Mouse (Mus musculus) urinary bladder, adult 18-20 months (tissue): ENCODE results near the gene Ust.

Experiments used
- DNase-seq, 2 experiments: peaks; one replicate each; pipeline ENCODE4 v3.0.0; 2022; ENCODE audit warnings: low spot score in 2 of 2, mixed read lengths in 2 of 2

Gene Ust

DNA sequence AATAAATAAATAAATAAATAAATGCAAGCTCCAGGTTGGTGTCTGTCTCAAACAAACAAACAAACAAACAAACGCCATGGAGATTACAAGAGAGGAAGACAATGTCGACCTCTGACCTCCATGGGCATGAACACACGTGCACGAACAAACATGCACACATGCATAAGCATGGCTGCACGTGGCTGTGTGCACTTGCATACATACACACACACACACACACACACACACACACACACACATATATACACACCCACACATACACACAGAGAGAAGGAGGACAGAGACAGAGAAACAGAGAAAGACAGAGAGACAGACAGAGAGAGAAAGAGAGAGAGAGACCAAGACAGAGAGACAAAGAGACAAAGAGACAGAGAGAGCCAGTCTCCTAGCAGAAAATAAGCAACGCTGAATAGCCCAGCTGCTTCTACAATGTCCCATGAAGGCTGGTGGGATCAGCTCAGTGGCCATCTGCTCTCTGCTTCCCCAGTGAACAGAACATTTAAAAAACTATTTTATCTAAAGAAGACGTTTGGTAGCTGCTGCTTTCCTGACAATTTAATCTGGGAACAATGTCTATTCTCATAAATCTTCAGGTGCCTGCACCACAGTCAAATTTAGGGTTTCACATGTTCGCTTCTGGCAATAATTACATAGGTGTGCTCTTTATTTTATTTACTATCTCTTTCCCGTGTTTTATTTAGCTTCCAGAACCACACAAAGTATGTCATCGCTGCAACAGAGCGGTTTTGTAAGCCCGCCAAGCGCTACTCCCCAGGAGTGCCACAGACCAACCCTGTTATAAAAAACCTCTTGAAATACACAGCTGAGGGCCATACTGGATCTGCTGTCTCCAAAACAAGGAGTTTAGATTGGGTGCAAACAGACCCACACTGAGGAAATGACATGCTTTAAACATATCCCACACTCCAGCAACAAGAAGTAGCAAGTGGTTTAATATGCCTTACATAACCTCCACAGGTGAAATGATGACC is 89.5 kb downstream of the Ust start:
- DNase-seq: no peak

DNA sequence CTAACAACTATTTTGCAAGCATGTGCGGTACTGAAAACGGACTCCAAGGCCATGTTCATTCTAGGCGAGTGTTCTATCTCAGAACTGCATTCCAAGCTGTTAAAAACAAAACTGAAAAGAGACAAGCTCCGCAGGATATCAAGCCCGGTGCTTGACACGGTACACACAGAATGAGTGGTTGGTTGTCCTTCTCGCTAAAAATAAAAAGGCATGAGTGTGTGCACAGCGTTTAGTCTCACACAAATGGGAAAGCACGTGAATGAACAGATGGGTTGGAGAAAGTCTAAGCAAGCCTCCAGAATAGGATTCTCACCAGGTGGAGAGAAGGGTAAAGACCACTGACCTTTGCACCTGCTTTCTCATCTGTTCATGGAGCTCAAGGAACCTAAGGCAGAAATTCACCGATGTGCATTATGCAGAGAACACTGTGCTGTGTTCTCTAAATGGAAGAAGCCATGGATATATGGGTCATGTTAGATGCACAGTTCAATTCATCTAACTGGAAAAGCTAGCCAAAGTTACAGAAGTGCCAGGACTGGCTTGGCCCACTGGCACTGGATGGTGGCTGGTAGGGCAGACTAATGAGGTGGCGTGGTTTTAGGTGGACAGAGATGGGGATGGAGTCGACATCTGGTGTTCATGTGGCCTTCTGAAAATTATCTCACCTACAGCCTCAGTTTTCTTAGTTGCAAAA is 90.8 kb downstream of the Ust start:
- DNase-seq: no peak

DNA sequence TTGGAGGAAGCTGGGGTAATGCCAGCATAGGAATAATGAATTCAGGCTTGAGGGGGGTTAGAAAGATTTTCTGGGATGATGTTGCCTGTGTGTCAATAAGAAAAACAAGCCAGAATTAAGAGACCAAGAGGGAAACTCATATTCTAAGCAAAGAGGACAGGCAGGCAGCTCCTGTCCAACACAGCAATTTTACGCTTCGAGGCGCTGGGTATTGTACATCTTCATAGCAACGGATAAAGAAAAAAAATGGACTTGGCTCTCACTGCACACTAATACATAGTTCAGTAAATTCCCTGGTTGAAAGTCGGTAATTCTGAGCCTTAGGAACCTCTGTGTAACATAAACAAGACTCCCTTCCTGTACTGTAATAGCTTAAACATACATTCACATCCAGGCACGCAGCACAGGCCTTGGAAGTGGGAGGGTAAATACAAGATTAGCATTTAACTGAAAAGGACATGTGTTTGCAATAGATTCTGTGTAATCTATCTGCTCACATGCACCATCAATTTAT is 99.1 kb downstream of the Ust start:
- no peak for DNase-seq

DNA sequence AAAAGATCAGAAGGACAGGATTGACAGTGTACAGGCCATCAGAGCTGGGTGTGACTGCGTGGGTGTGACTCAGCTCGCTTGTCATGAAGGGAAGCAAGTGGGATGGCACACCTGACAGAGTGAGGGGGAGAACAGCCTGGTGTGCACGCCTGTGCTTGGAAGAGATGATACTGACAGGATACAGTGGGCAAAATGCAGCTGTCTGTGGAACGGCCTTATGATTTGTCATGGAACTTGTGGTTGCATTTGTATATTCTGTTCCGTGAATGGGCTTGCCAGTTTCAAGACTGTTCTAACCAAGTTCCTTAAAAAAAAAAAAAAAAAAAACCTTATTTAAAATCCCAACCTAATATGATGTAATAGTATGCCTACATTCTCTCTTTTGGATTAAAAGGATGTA is 103.2 kb downstream of the Ust start:
- DNase-seq: no peak

DNA sequence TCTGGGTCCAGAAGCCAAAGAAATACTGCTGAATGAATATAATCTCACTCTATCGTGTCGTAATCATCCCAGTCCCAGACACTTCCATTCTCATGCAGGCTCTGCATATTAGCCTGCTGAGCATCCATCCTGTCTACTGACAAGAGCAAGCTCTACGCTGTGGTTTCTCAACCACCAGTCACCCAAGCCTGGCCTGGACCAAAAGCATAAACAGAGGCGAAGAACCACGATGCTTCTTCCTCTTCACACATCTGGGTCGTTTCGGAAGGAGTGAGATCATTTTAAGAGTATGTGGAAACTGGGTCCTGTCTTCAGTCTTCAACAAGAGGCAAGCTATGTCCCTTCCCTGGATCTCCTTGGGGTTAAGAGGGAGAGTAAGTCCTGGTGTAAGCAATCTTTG is 103.6 kb downstream of the Ust start:
- no peak for DNase-seq

DNA sequence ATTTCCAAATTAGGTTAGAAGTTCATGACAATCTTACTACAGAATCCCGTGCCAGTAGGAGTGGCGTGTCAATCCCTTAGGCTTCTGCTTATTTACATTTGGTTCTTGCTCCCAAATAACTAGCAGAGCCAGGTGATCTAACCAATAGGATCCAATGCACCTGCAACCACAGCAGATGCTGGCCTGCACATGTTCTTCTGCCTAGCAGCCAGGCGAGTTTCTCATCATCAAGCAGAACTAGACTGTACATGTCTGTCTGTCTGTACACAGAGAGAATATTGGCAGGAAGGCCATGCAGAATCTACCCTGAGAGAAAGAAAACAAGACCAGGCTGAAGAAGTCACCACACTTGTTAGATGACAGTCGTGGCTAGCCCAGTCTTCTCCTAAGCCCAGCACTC is 113.5 kb downstream of the Ust start:
- DNase-seq: peak; percentile 21 to 40

DNA sequence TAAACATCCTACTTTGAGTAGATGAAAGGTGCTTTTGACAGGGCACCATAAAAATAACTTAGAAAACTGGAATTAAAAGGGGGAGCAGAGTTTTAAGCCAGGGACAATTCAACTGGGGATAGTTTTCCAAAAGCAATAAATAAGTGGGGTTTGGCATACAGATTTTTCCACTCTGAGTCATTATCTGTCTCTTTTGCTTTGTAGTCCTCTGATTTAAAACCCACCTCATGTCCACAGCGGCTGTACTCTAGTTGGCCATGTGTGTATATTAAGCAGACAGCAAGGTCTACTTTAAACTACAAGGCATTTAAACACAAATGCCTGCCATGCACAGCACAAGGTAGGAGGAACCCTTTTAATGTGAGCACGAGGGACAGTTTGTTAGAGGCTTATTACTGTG is 126.4 kb downstream of the Ust start:
- no peak for DNase-seq

DNA sequence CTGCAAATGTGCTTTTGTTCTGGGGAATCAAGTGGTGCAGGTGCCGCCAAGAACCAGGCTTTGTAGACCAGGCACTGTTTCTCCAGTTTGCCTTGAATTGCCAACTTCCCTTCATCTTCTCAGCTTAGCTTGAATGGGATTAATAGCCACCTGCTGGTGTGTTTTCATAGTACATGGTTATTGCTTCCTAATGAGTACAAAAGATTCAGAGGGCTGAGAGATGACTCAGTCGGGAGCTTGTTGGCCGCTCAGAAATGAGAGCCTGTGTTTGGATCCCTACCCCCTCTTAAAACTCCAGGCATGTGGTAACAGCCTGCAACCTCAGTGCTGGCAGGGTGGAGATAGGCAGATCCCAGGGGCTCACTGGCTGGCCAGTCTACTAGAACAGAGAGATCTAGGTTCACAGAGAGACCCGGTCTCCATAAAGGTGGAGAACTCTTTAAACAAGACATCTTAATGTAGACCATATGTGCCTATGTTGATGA is 127.3 kb downstream of the Ust start:
- peak in 1 of 2 experiments; percentile 55 for DNase-seq

DNA sequence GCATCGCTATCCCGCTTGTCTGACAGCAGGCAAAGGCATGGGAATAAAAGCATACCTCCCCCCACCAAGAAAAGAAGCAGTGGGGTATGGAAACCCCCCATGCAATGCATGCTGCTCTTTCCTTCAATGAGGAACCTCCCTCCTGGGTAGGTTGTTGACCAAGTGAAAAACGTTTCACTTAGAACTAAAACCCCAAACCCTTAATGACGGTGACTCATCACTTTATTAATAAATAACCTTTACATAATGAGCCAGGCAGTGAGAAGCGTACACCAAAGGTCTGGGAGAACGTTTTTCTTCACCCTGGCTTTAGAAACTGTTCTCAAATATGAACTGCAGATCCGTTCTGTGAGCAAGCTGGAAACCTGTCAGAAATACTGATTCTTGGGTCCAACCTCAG is 130.4 kb downstream of the Ust start:
- no peak for DNase-seq

DNA sequence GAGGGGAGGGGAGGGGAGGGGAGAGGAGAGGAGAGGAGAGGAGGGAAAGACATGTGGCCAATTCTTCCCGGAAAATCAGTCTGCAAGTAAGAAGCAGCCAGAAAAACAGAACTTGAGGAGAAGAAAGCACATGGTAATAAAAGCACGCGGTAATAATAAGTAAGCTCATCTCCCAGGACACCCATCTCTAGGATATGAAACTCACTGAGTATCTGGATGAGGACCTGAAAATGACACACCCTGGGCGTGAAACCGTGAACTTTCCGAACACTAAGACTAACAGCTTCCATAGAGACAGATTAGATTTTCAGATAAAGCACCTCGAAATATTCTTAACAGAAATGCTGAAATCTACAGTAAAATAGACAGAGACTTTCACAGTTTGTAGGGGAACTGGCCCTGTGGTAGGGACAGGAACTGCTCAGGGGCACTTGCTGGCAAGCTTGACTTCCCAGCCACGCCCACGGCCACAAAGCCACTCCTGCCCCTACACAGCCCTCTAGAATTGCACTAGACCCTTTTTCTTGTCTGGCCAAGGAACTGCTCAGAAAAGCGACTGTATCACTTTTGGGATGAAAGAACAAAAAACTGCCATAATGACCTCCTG is 148.6 kb downstream of the Ust start:
- DNase-seq: no peak

DNA sequence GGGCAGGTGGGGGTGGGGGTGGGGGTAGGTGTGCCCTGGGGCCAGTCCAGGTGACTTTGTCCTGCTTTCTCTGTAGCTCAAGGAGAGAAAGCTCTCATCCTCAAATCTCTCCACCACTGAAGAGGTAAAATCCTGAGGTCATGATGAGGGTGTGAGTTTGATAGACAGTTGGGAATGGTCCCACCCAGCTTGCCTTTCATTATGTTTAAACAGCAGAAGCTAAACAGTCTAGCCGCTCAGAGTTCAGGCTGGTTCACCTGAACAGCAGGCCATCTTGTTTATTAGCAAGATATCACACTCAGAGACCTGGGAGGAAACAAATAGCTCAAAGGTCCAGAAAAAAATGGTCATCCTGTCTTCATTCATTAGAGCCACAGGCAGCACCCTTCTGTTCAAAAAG is 152.8 kb downstream of the Ust start:
- DNase-seq: no peak

DNA sequence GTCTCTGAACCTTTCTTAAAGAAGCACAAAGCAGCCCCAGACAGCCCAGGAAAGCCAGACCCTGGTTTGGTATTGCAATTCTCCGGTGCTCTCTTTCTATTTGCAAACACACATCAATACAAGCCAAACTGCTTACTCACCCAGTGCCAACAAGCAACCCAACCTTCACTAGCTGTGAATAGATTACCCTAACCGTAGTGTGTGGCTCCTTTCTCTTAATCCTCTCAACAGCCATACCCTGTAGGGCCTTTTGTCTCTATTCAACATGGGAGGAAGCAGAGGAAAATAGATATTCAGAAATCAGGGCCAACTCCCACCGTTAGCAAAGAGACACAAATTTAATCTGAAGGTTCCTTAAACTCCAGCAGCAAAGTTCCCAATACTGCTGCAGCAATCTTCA is 154.4 kb downstream of the Ust start:
- DNase-seq: no peak

DNA sequence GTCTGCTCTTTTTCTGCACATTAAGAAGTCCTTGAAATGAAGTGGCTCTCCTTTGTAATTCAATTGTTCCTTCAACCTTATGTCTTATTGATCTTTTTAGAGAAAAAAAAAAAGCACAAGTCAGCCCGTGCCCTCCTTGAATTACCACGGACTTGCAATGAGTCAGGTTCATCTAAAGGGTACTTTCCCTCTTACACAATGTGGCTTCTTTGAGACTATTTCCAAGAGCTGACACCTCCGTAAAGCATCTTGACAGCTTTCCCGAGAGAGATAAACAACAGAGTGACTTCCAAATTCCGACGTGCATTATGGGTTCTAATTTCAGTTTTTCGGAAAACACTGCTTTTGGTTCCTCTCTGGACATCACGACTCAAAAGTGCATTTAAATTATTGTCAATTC is 155.3 kb downstream of the Ust start:
- no peak for DNase-seq

DNA sequence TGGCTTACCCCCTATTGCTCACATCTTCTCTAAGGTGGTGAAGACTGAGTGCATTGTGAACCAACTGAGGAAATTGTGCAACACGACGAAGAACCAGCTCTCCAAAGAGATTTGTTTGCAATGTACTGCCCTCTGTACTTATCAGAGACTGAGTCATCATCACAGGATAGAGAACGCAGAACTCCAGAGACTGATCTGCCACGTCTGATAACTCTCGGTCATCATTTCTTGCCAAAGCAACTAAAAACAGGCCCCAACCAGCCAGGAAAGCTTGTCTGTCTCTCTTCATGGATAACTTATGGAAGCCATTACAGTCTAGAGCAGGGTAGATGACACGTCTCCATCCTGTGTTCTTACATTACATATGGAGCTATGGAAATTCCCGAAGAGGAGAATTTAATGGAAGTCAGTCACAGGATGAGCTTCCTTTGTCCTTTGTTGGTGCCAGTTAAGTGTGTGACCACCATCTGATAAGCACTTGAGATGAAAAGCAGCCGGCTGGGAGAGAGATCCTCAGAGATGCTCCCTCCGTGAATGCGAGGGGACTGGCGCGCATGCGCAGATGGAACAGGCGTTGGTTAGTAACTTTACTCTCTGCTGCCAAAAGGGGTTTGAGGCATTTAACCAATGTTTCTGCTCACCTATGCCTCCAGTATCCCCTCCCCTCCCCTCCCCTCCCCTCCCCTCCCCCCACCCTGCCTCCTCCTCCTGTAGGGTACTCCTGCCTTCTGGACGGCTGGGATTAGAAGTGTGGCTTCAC is 160.2 kb downstream of the Ust start:
- DNase-seq: peak; percentile 18 to 53

DNA sequence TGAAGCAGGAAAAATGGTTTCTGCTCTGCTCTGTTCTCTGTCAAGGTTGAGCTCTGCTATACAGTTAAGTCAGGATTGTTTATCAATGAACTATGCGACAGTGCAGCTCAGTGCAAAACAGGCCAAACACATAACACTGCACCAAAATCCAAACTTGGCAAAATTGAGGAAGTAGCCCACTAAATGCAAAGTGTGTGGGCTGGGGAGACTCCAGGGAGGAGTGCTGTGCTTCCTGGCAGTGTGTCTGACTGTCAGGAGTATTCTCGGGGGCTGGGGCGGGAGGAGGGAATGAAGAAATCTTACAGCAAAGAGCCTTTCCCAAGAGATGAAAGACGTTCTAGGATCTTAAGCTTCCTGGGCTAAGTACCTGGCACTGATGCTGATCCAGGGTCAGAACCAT is 165.1 kb downstream of the Ust start:
- DNase-seq: no peak

DNA sequence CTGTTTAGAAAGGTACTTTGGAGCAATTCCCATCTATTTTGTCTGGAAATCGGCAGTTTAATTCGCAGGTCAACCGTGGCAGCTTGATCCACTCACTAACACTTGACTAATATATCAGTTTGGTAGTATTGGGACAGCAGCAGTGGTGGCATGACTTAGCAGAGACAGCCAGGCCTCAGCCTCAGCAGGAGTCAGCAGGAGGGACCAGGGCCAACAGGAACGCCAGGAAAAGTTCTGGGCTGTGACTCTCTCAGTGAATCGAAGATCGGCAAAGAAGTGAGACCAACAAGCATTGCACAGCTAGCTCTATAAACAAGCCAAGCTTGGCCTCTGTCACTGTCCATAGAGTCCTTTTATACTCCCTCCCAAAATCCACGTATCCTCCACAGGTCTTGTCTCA is 168.0 kb downstream of the Ust start:
- DNase-seq: no peak

DNA sequence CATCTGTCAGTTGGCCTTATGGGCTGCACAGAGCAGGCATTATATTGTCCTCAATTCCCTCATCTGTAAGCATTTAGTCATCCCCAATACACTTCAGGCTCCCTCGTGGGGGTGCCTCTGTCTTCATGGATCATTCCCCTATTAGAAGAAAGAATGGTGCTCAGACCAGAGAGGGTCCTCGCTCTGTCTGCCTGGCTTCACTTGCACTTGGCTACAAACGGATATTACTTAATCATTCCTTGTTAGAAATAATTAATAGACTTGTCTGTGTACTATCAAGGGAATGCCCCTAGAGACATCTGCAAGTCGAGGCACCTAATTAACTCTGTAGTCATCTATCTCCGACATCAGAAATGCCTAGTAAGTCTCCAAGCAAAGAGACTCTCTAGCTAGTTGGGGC is 171.1 kb downstream of the Ust start:
- no peak for DNase-seq

DNA sequence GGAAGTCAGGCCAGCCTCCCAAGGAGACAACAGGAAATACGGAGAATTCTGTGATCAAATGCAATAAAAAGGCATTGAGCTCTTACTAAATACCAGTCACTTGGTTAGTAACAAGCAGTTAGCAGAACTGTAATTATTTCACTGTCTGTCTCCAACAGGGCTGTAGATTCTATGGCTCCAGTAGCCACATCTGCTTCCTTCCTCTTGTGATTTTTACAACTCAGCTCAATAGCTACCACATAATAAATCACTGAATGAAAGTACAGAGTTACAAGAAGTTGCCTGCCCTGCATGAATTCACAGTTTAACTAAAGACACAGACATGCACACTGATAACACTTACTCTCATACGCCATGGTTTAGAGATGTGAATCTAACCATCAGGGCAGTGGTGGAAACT is 176.1 kb downstream of the Ust start:
- no peak for DNase-seq

DNA sequence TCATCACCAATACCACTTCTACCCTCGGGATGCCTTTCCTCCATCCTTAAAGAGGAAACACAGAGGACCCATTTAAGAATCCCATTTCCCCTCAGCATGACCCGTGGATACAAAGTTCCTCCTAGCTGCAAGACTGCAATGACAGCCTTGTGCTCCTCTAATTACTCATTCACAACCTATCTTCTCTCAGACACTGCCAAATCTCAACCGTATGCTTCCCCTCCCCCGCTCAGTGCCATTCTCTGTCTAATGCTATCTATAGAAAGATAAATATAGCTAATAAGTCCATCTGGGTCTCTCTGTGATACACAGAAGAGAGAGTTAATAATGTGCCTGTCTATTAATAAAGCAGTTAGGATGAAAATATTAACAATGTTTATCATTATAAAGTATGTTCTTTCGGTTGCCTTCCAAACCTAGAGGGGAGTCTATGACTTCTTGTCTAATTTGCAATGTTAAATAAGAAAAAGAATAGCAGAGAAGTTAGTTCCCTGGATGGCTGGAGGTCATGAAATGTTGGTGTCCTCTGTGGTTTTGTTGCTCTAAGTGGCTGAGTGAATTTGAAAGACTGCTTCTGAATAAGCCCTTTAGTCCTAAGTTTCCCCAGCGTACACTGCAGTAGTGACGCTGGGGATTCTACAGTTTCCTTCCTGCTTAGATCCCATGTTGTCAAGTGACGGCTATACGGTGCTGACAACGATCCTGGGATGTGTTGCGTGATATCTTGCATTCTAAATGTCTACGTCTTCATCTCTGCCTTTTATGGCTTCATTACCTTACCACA is 178.8 kb downstream of the Ust start:
- DNase-seq: no peak

DNA sequence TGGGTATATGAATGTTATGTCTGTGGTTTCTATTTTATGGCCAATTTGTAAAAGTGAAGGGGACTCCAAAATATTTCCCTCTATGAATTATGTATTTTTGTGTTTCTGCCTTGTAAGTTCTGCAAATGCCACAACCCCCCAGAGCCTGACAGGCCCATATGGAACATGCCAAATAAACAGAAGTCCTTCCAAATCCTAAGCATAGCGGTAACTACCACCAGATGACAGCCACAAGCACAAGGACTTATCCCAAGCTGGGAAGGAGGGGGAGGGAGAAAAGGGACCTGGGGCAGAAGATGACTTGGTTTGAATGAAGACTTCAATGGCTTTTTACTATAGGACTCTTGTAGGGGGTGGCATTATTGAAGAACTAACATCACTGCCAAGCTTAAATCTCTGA is 182.0 kb downstream of the Ust start:
- DNase-seq: no peak

DNA sequence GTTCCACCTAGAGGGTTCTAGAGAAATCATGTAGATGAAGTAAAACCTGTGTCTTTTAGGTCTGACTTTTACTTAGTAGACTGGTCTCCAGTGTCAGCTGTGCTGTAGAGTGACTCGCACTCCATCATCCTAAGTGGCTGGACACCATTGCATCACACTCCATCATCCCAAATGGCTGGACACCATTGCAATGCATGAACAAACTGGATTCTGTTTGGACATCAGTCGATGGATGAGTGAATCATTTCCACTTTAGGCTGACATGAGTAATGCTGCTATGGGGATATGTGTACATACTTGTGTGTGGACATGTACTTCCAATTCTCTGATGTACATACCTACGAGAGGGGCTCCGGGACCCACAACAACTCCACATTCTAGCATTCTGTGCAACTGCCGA is 187.7 kb downstream of the Ust start:
- DNase-seq: no peak
